Mouse (Mus musculus) thymus, adult 2 months (tissue): ENCODE results near the gene Tbc1d24.

Experiments used
- CTCF ChIP-seq: fragments of 200-500 bp; IDR thresholded peaks from 2 replicates; pipeline ENCODE4 v1.5.1; 2012; ENCODE audit warnings: mild to moderate bottlenecking, control low read depth, low read length, moderate library complexity, borderline replicate concordance; ENCODE audit not compliant: control insufficient read depth, poor library complexity, insufficient read depth; ENCODE audit errors: extremely low read depth
- POLR2A ChIP-seq: fragments of 200-500 bp; IDR thresholded peaks from 2 replicates; pipeline ENCODE4 v1.6.1; 2012; ENCODE audit warnings: mild to moderate bottlenecking, low read length, control low read depth, moderate library complexity; ENCODE audit not compliant: control insufficient read depth, poor library complexity, insufficient read depth; ENCODE audit errors: extremely low read depth

- TF ChIP-seq CTCF (no peak), POLR2A (no peak)
These were observed 5.2 kb upstream of the Tbc1d24 start for GRCm38 (mm10) chr17:24210591-24210990.
